Mouse (Mus musculus): ENCODE measurements around the gene Cd300lg.
A peak's percentile ranks its signal among the peaks of the same experiment; 100 is the strongest.

Gene Cd300lg

GRCm38 (mm10) chr11:102102485-102103258 is 61.4 kb downstream of the Cd300lg start:
- peak; percentile 80 for DNase-seq
